In genomic region chr13:71146859-71147443, GRCm38 (mm10) we compare ENCODE assay signal across 18 mouse cellular contexts.
"Had no signal": no experiment of that assay in that cellular context is flagged by ENCODE, and none has a peak within 500 bp of the region (broad histone marks: within the 10 kb centered on the region; RNA-seq: fewer than 3 reads in every experiment).

No protein-coding gene starts in this region.

- H3K4me3 ChIP-seq: intestine, embryonic 15.5 days; left cerebral cortex, adult 2 months; liver, embryonic 13.5 days; midbrain, embryonic 12.5 days; myocyte; neural tube, embryonic 13.5 days had no signal

- H3K27me3 ChIP-seq: intestine, embryonic 15.5 days; liver, embryonic 13.5 days had no signal

- DNase-seq: layer of hippocampus, postnatal 36 days; liver, embryonic 13.5 days; lung, adult 2 months; lung, postnatal 14 days; lung, postnatal 4 days; right cerebral cortex, adult 18-20 months; right cerebral cortex, postnatal 14 days; right cerebral cortex, postnatal 4 days; thymus, adult 2 months; thymus, postnatal 14 days; thymus, postnatal 4 days had no signal

- H3K4me2 ChIP-seq: intestine, embryonic 15.5 days; liver, embryonic 13.5 days; midbrain, embryonic 12.5 days; neural tube, embryonic 13.5 days had no signal

- H3K27ac ChIP-seq: intestine, embryonic 15.5 days; left cerebral cortex, adult 2 months; liver, embryonic 13.5 days; midbrain, embryonic 12.5 days; neural tube, embryonic 13.5 days; stomach, postnatal 0 days had no signal

- H3K9ac ChIP-seq: intestine, embryonic 15.5 days; liver, embryonic 13.5 days; midbrain, embryonic 12.5 days; neural tube, embryonic 13.5 days had no signal

- H3K4me1 ChIP-seq: intestine, embryonic 15.5 days; liver, embryonic 13.5 days had no signal

- H3K36me3 ChIP-seq: intestine, embryonic 15.5 days; liver, embryonic 13.5 days; midbrain, embryonic 12.5 days; neural tube, embryonic 13.5 days had no signal

- H3K9me3 ChIP-seq: intestine, embryonic 15.5 days; liver, embryonic 13.5 days; midbrain, embryonic 12.5 days; neural tube, embryonic 13.5 days had no signal

- ATAC-seq: intestine, embryonic 15.5 days; midbrain, embryonic 16.5 days had no signal
